Comparison of ENCODE assay signal across 8 mouse cellular contexts in genomic region chr4:101356954-101357891, GRCm38 (mm10).
A peak's percentile ranks its signal among the peaks of the same experiment; 100 is the strongest.
DNase-seq lines count a peak whose midpoint lies in the region; ATAC-seq and TF ChIP-seq lines count a peak whose summit lies in the region.

No protein-coding gene starts in this region.

- peak overlapping the region; percentile 94 for H3K27ac ChIP-seq in bone marrow macrophage, adult 2 months (ENCODE audit: insufficient read depth, low read depth, low read length)
- H3K27ac ChIP-seq in forebrain, embryonic 13.5 days = peak overlapping the region; percentile 95
- peak overlapping the region; percentile 83 for H3K27ac ChIP-seq in macrophage

- no peak for TF ChIP-seq POLR2A in bone marrow macrophage, adult 2 months (IDR thresholded peaks at IDR 0.05; ENCODE audit: borderline replicate concordance, low read depth, low read length)

- peaks cover 17% of the 10 kb centered on the region for H3K4me1 ChIP-seq in bone marrow macrophage, adult 2 months (ENCODE audit: control insufficient read depth, insufficient read depth, low read length)
- peaks cover 40% of the 10 kb centered on the region for H3K4me1 ChIP-seq in forebrain, embryonic 13.5 days

- peaks cover 37% of the 10 kb centered on the region for H3K79me2 ChIP-seq in macrophage (ENCODE audit: inconsistent target)

- 12% methylated on average over 31 of the region's 31 CpGs for WGBS in forebrain, embryonic 13.5 days
- 2% methylated on average over 31 of the region's 31 CpGs for WGBS in macrophage (ENCODE audit: missing documents)

- DNase-seq in cerebellum, adult 11-12 months = peak; percentile 65
- peak; percentile 34 for DNase-seq in heart, postnatal 4 days
- DNase-seq in layer of hippocampus, postnatal 14 days (ENCODE audit: low spot score in 2 of 2) = peak; percentile 44 to 77
- peak; percentile 18 for DNase-seq in right cerebral cortex, postnatal 4 days

- H3K4me3 ChIP-seq in bone marrow macrophage, adult 2 months (ENCODE audit: insufficient read depth, low read length) = peak overlapping the region; percentile 96
- peak overlapping the region; percentile 86 for H3K4me3 ChIP-seq in forebrain, embryonic 13.5 days
- peak overlapping the region; percentile 81 for H3K4me3 ChIP-seq in macrophage (ENCODE audit: inconsistent target)

- no peaks in the 10 kb centered on the region for H3K27me3 ChIP-seq in forebrain, embryonic 13.5 days

- no peaks in the 10 kb centered on the region for H3K36me3 ChIP-seq in forebrain, embryonic 13.5 days (ENCODE audit: poor library complexity, severe bottlenecking)
- no peaks in the 10 kb centered on the region; the same call in 1 of the 2 replicates for H3K36me3 ChIP-seq in macrophage (ENCODE audit: inconsistent target)

- no peaks in the 10 kb centered on the region for H3K9me3 ChIP-seq in forebrain, embryonic 13.5 days (replicated peaks)

- H3K9ac ChIP-seq in forebrain, embryonic 13.5 days = peak overlapping the region; percentile 78

- TF ChIP-seq CTCF in bone marrow macrophage, adult 2 months (IDR thresholded peaks at IDR 0.05; ENCODE audit: low read depth, low read length) = no peak

- ATAC-seq in cerebellum, adult (ENCODE audit: insufficient number of reproducible peaks, low FRiP score, low TSS enrichment) = no peak
- peak; percentile 16 for ATAC-seq in forebrain, embryonic 13.5 days

- H3K4me2 ChIP-seq in forebrain, embryonic 13.5 days = peak overlapping the region; percentile 95
